Mouse (Mus musculus) limb, embryonic 15.5 days (tissue): ENCODE results near the gene Frzb. TPM values are rescaled to one million over a fixed set of nuclear protein-coding genes. Genes with fewer than 3 reads are reported as not detected.
A peak's percentile ranks its signal among the peaks of the same experiment; 100 is the strongest.
"Not testable (repeated sequence)": the region's sequence is repeated elsewhere in the genome, so short reads cannot be mapped to it uniquely, and the experiment has no call there.

Experiments
- ATAC-seq: fragments of 200-750 bp; cut with Nextera tagmentation; 2 replicates; pipeline ENCODE4 v1.8.0; 2017; ENCODE audit warnings: low read depth, moderate TSS enrichment; ENCODE audit not compliant: insufficient number of reproducible peaks, low FRiP score, low TSS enrichment
- H3K27ac ChIP-seq: fragments of 300-500 bp; sonication (generic); 2 replicates; pipeline ENCODE4 v1.5.1; 2015; ENCODE audit warnings: moderate library complexity, mild to moderate bottlenecking, inconsistent platforms
- H3K27me3 ChIP-seq: fragments of 300-500 bp; sonication (generic); 2 replicates; pipeline ENCODE4 v1.6.1; 2015; ENCODE audit warnings: inconsistent platforms
- H3K36me3 ChIP-seq: fragments of 300-500 bp; sonication (generic); 2 replicates; pipeline ENCODE4 v1.6.1; 2015; ENCODE audit warnings: inconsistent platforms
- H3K4me1 ChIP-seq: fragments of 300-500 bp; sonication (generic); 2 replicates; pipeline ENCODE4 v1.6.1; 2015; ENCODE audit warnings: inconsistent platforms
- H3K4me2 ChIP-seq: fragments of 300-500 bp; sonication (generic); 2 replicates; pipeline ENCODE4 v1.6.1; 2015; ENCODE audit warnings: mild to moderate bottlenecking, inconsistent platforms
- H3K4me3 ChIP-seq: fragments of 300-500 bp; sonication (generic); 2 replicates; pipeline ENCODE4 v1.5.1; 2015; ENCODE audit warnings: mild to moderate bottlenecking, inconsistent platforms
- H3K9ac ChIP-seq: fragments of 300-500 bp; sonication (generic); 2 replicates; pipeline ENCODE4 v1.6.1; 2015; ENCODE audit warnings: inconsistent platforms
- H3K9me3 ChIP-seq: fragments of 300-500 bp; sonication (generic); 2 replicates; pipeline ENCODE4 v1.6.1; 2016; ENCODE audit warnings: inconsistent platforms
- WGBS: fragments of 180-500 bp; shearing (Covaris S2); methylation state at CpG from one replicate; pipeline ENCODE4 v1.1.7; 2015; 5-methylcytosine and 5-hydroxymethylcytosine counted together
- polyA plus RNA-seq: library from polyadenylated mRNA; unstranded; fragments of >200 nt; fragmentation: Nextera tagmentation; extraction: Ambion mirVana; gene quantifications from 2 replicates; pipeline ENCODE4 v1.2.1, GENCODE M21; 2015

Frzb gene
- 9.0 and 11.2 TPM in 2 replicates for polyA plus RNA-seq

GRCm38 (mm10) chr2:80447291-80447791 lies at the start of gene Frzb:
Frzb (minus strand) TSS chr2:80447625.
- under 1% methylated on average over 33 of the region's 33 CpGs for WGBS
- H3K27me3 ChIP-seq = peaks cover 22% of the 10 kb centered on the region
- 0 out of 2 replicates have a peak, but pooled peaks have one; percentile 40 for ATAC-seq
- peak within 1 kb of the TSS; percentile 39 for H3K9ac ChIP-seq
- H3K4me2 ChIP-seq = peak within 1 kb of the TSS; percentile 98
- no peaks in the 10 kb centered on the region for H3K36me3 ChIP-seq
- no peaks in the 10 kb centered on the region for H3K9me3 ChIP-seq
- H3K27ac ChIP-seq = peak within 1 kb of the TSS; percentile 61
- H3K4me3 ChIP-seq = peak within 1 kb of the TSS; percentile 55
- H3K4me1 ChIP-seq = peaks cover 15% of the 10 kb centered on the region

- H3K4me1 ChIP-seq, H3K9ac ChIP-seq, H3K4me2 ChIP-seq, ATAC-seq, H3K4me3 ChIP-seq, H3K36me3 ChIP-seq, H3K27ac ChIP-seq, H3K27me3 ChIP-seq, H3K9me3 ChIP-seq: not testable (repeated sequence)
- 32% methylated on average over 7 of the region's 7 CpGs for WGBS
These were observed 47.9 kb upstream of the Frzb start for GRCm38 (mm10) chr2:80495304-80495703.

- Histone ChIP-seq H3K36me3 (no peaks in the 10 kb centered on the region), H3K27ac (no peak overlapping the region), H3K4me2 (no peak overlapping the region), H3K9ac (no peak overlapping the region), H3K4me3 (no peak overlapping the region), H3K4me1 (no peaks in the 10 kb centered on the region), H3K27me3 (no peaks in the 10 kb centered on the region), H3K9me3 (no peaks in the 10 kb centered on the region)
- ATAC-seq = no peak
- 70% methylated on average over 5 of the region's 5 CpGs for WGBS
These were observed 39.4 kb upstream of the Frzb start for GRCm38 (mm10) chr2:80486851-80487250.

GRCm38 (mm10) chr2:80484951-80485350 lies 37.5 kb upstream of the Frzb start:
- no peaks in the 10 kb centered on the region for H3K27me3 ChIP-seq
- no peak for ATAC-seq
- H3K4me3 ChIP-seq = no peak overlapping the region
- no peak overlapping the region for H3K9ac ChIP-seq
- 93% methylated on average over 5 of the region's 5 CpGs for WGBS
- H3K27ac ChIP-seq = no peak overlapping the region
- H3K4me2 ChIP-seq = no peak overlapping the region
- H3K9me3 ChIP-seq = no peaks in the 10 kb centered on the region
- H3K4me1 ChIP-seq = no peaks in the 10 kb centered on the region
- no peaks in the 10 kb centered on the region for H3K36me3 ChIP-seq

- Histone ChIP-seq H3K36me3 (no peaks in the 10 kb centered on the region), H3K4me2 (no peak overlapping the region), H3K4me3 (no peak overlapping the region), H3K27me3 (no peaks in the 10 kb centered on the region), H3K4me1 (no peaks in the 10 kb centered on the region), H3K9ac (no peak overlapping the region), H3K27ac (no peak overlapping the region), H3K9me3 (no peaks in the 10 kb centered on the region)
- 29% methylated on average over 1 of the region's 1 CpGs for WGBS
- no peak for ATAC-seq
These were observed 28.4 kb upstream of the Frzb start for GRCm38 (mm10) chr2:80475831-80476230.

GRCm38 (mm10) chr2:80474247-80474796 lies 26.9 kb upstream of the Frzb start:
- no peak overlapping the region for H3K4me2 ChIP-seq
- no peaks in the 10 kb centered on the region for H3K36me3 ChIP-seq
- no peak overlapping the region for H3K4me3 ChIP-seq
- no peaks in the 10 kb centered on the region for H3K9me3 ChIP-seq
- no peak for ATAC-seq
- H3K4me1 ChIP-seq = no peaks in the 10 kb centered on the region
- no peak overlapping the region for H3K27ac ChIP-seq
- no peaks in the 10 kb centered on the region for H3K27me3 ChIP-seq
- 76% methylated on average over 5 of the region's 5 CpGs for WGBS
- H3K9ac ChIP-seq = no peak overlapping the region

- no peak overlapping the region for H3K4me2 ChIP-seq
- no peak for ATAC-seq
- no peak overlapping the region for H3K9ac ChIP-seq
- H3K36me3 ChIP-seq = no peaks in the 10 kb centered on the region
- H3K27ac ChIP-seq = no peak overlapping the region
- 76% methylated on average over 16 of the region's 16 CpGs for WGBS
- no peaks in the 10 kb centered on the region for H3K9me3 ChIP-seq
- H3K4me1 ChIP-seq = no peaks in the 10 kb centered on the region
- H3K27me3 ChIP-seq = no peaks in the 10 kb centered on the region
- no peak overlapping the region for H3K4me3 ChIP-seq
These were observed 18.8 kb upstream of the Frzb start for GRCm38 (mm10) chr2:80465991-80466821.

GRCm38 (mm10) chr2:80461827-80462226 lies 14.4 kb upstream of the Frzb start:
- no peak overlapping the region for H3K27ac ChIP-seq
- H3K4me3 ChIP-seq = no peak overlapping the region
- H3K4me2 ChIP-seq = no peak overlapping the region
- no peaks in the 10 kb centered on the region for H3K36me3 ChIP-seq
- no peaks in the 10 kb centered on the region for H3K4me1 ChIP-seq
- no peaks in the 10 kb centered on the region for H3K9me3 ChIP-seq
- WGBS = 78% methylated on average over 8 of the region's 8 CpGs
- H3K27me3 ChIP-seq = no peaks in the 10 kb centered on the region
- ATAC-seq = no peak
- H3K9ac ChIP-seq = no peak overlapping the region

- no peak for ATAC-seq
- Histone ChIP-seq H3K9ac (no peak overlapping the region), H3K4me1 (peaks cover 15% of the 10 kb centered on the region), H3K9me3 (no peaks in the 10 kb centered on the region), H3K36me3 (no peaks in the 10 kb centered on the region), H3K4me3 (peak overlapping the region; percentile 55), H3K4me2 (peak overlapping the region; percentile 98), H3K27ac (no peak overlapping the region), H3K27me3 (peaks cover 22% of the 10 kb centered on the region)
- WGBS = 1% methylated on average over 12 of the region's 12 CpGs
These were observed 806 bp upstream of the Frzb start for GRCm38 (mm10) chr2:80448231-80448630.

GRCm38 (mm10) chr2:80446308-80447151 lies 895 bp downstream of the Frzb start:
- no peaks in the 10 kb centered on the region for H3K9me3 ChIP-seq
- H3K27ac ChIP-seq = peak overlapping the region; percentile 7; the same call in 1 of the 2 replicates
- H3K9ac ChIP-seq = peak overlapping the region; percentile 39
- H3K36me3 ChIP-seq = no peaks in the 10 kb centered on the region
- under 1% methylated on average over 54 of the region's 54 CpGs for WGBS
- H3K4me1 ChIP-seq = peaks cover 15% of the 10 kb centered on the region
- peaks cover 22% of the 10 kb centered on the region for H3K27me3 ChIP-seq
- peak; percentile 68; the same call in 1 of the 2 replicates for ATAC-seq
- H3K4me3 ChIP-seq = peak overlapping the region; percentile 55
- H3K4me2 ChIP-seq = peak overlapping the region; percentile 98

GRCm38 (mm10) chr2:80445926-80446307 lies 1.5 kb downstream of the Frzb start:
- WGBS = 10% methylated on average over 10 of the region's 10 CpGs

More at GRCm38 (mm10) chr2:80445926-80446307, 1.5 kb downstream of the Frzb start:
- H3K36me3 ChIP-seq = no peaks in the 10 kb centered on the region
- 0 out of 2 replicates have a peak overlapping the region, but pooled peaks have one; percentile 39 for H3K9ac ChIP-seq
- no peaks in the 10 kb centered on the region for H3K9me3 ChIP-seq
- peak overlapping the region; percentile 55 for H3K4me3 ChIP-seq
- peak overlapping the region; percentile 98 for H3K4me2 ChIP-seq
- ATAC-seq = no peak
- H3K27me3 ChIP-seq = peaks cover 22% of the 10 kb centered on the region
- no peak overlapping the region for H3K27ac ChIP-seq
- H3K4me1 ChIP-seq = peaks cover 15% of the 10 kb centered on the region
